Mouse (Mus musculus) kidney, embryonic 16.5 days (tissue): ENCODE measurements around the gene Lsamp. TPM values are rescaled to one million over a fixed set of nuclear protein-coding genes. Genes with fewer than 3 reads are reported as not detected.

Source experiments
- ATAC-seq: fragments of 200-750 bp; cut with Nextera tagmentation; 2 replicates; pipeline ENCODE4 v1.8.0; 2017; ENCODE audit warnings: moderate TSS enrichment; ENCODE audit not compliant: low FRiP score, low TSS enrichment
- H3K27ac ChIP-seq: fragments of 300-500 bp; sonication (generic); 2 replicates; pipeline ENCODE4 v1.5.1; 2014; ENCODE audit warnings: low read length
- H3K27me3 ChIP-seq: fragments of 300-500 bp; sonication (generic); 2 replicates; pipeline ENCODE4 v1.6.1; 2014; ENCODE audit warnings: low read length, control low read depth, mixed read lengths; ENCODE audit not compliant: insufficient read depth
- H3K36me3 ChIP-seq: fragments of 300-500 bp; sonication (generic); 2 replicates; pipeline ENCODE4 v1.6.1; 2014; ENCODE audit warnings: low read length, control low read depth, mixed read lengths; ENCODE audit not compliant: insufficient read depth
- H3K4me1 ChIP-seq: fragments of 300-500 bp; sonication (generic); 2 replicates; pipeline ENCODE4 v1.6.1; 2014; ENCODE audit warnings: low read length, control low read depth, mixed read lengths; ENCODE audit not compliant: insufficient read depth
- H3K4me2 ChIP-seq: fragments of 300-500 bp; sonication (generic); replicated peaks from 2 replicates; pipeline ENCODE4 v1.6.1; 2014; ENCODE audit warnings: low read depth, low read length
- H3K4me3 ChIP-seq: fragments of 300-500 bp; sonication (generic); 2 replicates; pipeline ENCODE4 v1.5.1; 2014; ENCODE audit warnings: mild to moderate bottlenecking, low read length
- H3K9ac ChIP-seq: fragments of 300-500 bp; sonication (generic); replicated peaks from 2 replicates; pipeline ENCODE4 v1.6.1; 2014; ENCODE audit warnings: low read length
- H3K9me3 ChIP-seq: fragments of 300-500 bp; sonication (generic); 2 replicates; pipeline ENCODE4 v1.6.1; 2016; ENCODE audit warnings: low read length, control low read depth
- WGBS: fragments of 180-500 bp; shearing (Covaris S2); extraction: QIAGEN DNeasy Blood & Tissue Kit; methylation state at CpG from one replicate; pipeline ENCODE4 v1.1.7; 2014; 5-methylcytosine and 5-hydroxymethylcytosine counted together
- polyA plus RNA-seq: library from polyadenylated mRNA; unstranded; fragments of >200 nt; fragmentation: Nextera tagmentation; extraction: Ambion mirVana; gene quantifications from 2 replicates; pipeline ENCODE4 v1.2.1, GENCODE M21; 2015

Gene Lsamp
- polyA plus RNA-seq, 1 experiment from 2014 or later: 3.4 TPM

GRCm38 (mm10) chr16:41835745-41836144 lies 1851.6 kb downstream of the Lsamp start:
- Histone ChIP-seq H3K9me3 (no peaks in the 10 kb centered on the region), H3K27ac (no peak overlapping the region), H3K4me1 (no peaks in the 10 kb centered on the region), H3K4me3 (no peak overlapping the region), H3K36me3 (no peaks in the 10 kb centered on the region), H3K9ac (no peak overlapping the region), H3K27me3 (no peaks in the 10 kb centered on the region), H3K4me2 (no peak overlapping the region)
- WGBS: 32% methylated on average over 6 of the region's 6 CpGs
- peak; percentile 36; the same call in 1 of the 2 replicates for ATAC-seq

DNA sequence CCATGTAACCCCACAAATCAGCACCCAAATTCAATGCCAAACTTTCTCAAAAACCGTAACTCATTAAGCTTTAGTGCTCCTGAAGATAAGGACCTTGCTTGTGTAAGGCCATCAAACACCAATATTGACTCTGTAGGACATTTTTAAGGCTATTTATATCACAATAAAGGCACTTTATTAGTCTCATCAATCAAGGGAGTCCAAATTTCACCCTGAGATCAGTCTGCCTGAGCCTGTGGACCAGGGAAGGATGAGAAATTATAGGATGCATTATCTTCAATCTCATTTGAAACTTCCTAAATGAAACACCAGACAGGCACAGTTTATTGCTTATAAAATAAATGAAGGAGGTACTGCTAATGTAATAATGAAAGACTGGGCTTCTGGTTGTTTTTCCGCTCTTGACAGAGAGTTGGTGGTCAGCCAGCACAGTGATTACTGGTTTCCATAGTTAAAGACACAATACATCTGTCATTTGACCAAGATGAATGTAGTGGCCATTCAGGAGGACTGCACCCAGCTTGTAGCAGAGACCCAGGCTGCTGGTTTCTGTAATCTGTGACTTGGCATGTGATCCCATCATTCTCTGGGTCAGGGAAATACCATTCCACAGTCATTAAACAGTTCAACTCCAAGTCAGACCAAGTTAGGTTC lies 1855.7 kb downstream of the Lsamp start:
- peak; percentile 74; the same call in 1 of the 2 replicates for ATAC-seq
- 65% methylated on average over 2 of the region's 2 CpGs for WGBS

GRCm38 (mm10) chr16:41846903-41847302 lies 1862.7 kb downstream of the Lsamp start:
- H3K9me3 ChIP-seq: no peaks in the 10 kb centered on the region
- no peaks in the 10 kb centered on the region for H3K4me1 ChIP-seq
- no peak overlapping the region for H3K4me2 ChIP-seq
- H3K9ac ChIP-seq: no peak overlapping the region
- no peak overlapping the region for H3K27ac ChIP-seq
- no peak overlapping the region for H3K4me3 ChIP-seq
- H3K36me3 ChIP-seq: no peaks in the 10 kb centered on the region
- ATAC-seq: no peak
- no peaks in the 10 kb centered on the region for H3K27me3 ChIP-seq
- 86% methylated on average over 6 of the region's 6 CpGs for WGBS

More for the DNA sequence above, 1855.7 kb downstream of the Lsamp start:
- H3K4me3 ChIP-seq: no peak overlapping the region
- H3K36me3 ChIP-seq: no peaks in the 10 kb centered on the region
- no peak overlapping the region for H3K9ac ChIP-seq
- no peak overlapping the region for H3K4me2 ChIP-seq
- no peaks in the 10 kb centered on the region for H3K27me3 ChIP-seq
- no peaks in the 10 kb centered on the region for H3K9me3 ChIP-seq
- H3K27ac ChIP-seq: no peak overlapping the region
- H3K4me1 ChIP-seq: no peaks in the 10 kb centered on the region

GRCm38 (mm10) chr16:41871917-41872593 lies 1887.9 kb downstream of the Lsamp start:
- Histone ChIP-seq H3K4me3 (no peak overlapping the region), H3K36me3 (no peaks in the 10 kb centered on the region), H3K4me2 (no peak overlapping the region), H3K27ac (no peak overlapping the region), H3K9me3 (no peaks in the 10 kb centered on the region), H3K9ac (no peak overlapping the region), H3K4me1 (no peaks in the 10 kb centered on the region), H3K27me3 (no peaks in the 10 kb centered on the region)
- ATAC-seq: no peak
- WGBS: 87% methylated on average over 6 of the region's 6 CpGs

DNA sequence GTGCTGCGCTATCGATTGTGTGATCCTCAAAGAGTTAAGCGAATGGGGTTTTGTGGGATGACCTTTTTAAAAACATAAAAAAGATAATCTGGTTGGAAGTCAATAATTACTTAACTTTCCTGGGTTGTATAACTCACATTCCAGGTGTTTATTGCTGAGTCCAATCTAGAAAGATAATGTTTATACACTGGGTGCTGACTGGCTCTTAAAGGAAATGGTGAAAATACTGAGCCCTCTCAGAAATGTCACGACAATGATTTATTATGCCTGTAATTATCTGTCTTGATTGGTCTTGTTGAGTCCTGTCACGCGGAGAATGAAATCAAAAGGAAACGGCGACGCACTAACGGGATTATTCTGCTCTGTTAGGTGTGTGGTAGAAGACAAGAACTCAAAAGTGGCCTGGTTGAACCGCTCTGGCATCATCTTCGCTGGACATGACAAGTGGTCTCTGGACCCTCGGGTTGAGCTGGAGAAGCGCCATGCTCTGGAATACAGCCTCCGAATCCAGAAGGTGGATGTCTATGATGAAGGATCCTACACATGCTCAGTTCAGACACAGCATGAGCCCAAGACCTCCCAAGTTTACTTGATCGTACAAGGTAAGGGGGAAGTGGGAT lies 1904.5 kb downstream of the Lsamp start:
- Histone ChIP-seq H3K9me3 (no peaks in the 10 kb centered on the region), H3K9ac (no peak overlapping the region), H3K4me3 (no peak overlapping the region), H3K27me3 (no peaks in the 10 kb centered on the region), H3K36me3 (no peaks in the 10 kb centered on the region), H3K4me2 (no peak overlapping the region), H3K4me1 (no peaks in the 10 kb centered on the region), H3K27ac (no peak overlapping the region)
- no peak for ATAC-seq
- WGBS: 92% methylated on average over 16 of the region's 16 CpGs

DNA sequence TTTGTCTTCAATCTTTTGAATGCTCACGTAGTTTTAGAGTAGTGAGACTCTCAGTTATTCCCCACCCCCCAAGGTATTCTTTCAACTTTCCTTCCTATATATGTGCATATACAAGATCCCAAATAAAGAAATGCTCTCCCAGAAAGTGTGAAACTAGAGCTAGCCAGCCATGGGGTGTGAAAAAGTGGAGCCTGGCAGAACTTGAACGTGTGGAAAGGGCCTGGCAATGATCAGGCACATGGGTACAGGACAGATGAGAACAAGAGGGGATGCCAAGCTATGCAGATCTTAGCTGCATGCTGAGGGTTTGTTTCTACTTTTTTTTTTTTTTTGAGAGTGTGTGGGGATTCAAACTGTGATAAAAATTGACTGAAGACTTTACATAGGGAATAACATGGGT lies 1916.6 kb downstream of the Lsamp start:
- Histone ChIP-seq H3K4me1 (no peaks in the 10 kb centered on the region), H3K9me3 (no peaks in the 10 kb centered on the region), H3K9ac (no peak overlapping the region), H3K27me3 (no peaks in the 10 kb centered on the region), H3K4me3 (no peak overlapping the region), H3K36me3 (no peaks in the 10 kb centered on the region), H3K27ac (no peak overlapping the region), H3K4me2 (no peak overlapping the region)
- WGBS: 67% methylated on average over 2 of the region's 2 CpGs
- ATAC-seq: no peak

GRCm38 (mm10) chr16:41903654-41904053 lies 1919.5 kb downstream of the Lsamp start:
- H3K27me3 ChIP-seq: no peaks in the 10 kb centered on the region
- H3K27ac ChIP-seq: no peak overlapping the region
- ATAC-seq: no peak
- no peaks in the 10 kb centered on the region for H3K36me3 ChIP-seq
- no peaks in the 10 kb centered on the region for H3K4me1 ChIP-seq
- H3K4me2 ChIP-seq: no peak overlapping the region
- 74% methylated on average over 3 of the region's 3 CpGs for WGBS
- no peak overlapping the region for H3K9ac ChIP-seq
- no peak overlapping the region for H3K4me3 ChIP-seq
- no peaks in the 10 kb centered on the region for H3K9me3 ChIP-seq

DNA sequence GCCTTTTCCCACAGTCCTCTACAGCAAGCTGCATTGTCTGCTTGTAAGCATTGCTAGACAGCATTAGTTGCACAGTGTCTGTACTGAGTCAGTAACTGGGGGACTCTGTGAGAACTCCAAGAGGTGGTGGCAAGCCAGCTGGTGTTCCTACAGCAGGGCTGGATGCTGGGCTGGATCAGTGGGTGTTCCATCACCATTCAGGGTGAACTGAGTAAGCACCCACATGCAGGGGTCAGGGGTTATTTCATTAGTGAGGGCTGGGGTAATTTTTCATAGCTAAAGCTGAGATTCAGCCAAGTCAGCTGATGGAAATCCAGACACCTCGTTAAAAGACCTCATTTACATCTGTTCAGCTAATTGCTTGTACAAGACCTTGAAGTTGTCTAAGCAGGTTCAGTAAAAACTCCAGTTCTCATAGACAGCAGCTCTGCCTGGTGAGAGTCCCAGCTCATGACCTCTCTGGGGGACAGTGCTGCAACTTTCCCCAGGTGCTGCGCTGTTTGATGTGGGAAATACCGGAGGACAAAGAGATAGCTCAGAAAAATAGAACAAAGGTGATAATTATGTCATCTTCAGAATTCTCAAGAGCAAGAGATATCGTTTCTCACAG lies 1928.5 kb downstream of the Lsamp start:
- no peak for ATAC-seq

GRCm38 (mm10) chr16:41913346-41913745 lies 1929.2 kb downstream of the Lsamp start:
- Histone ChIP-seq H3K27ac (no peak overlapping the region), H3K36me3 (no peaks in the 10 kb centered on the region), H3K4me3 (no peak overlapping the region), H3K4me1 (no peaks in the 10 kb centered on the region), H3K4me2 (no peak overlapping the region), H3K27me3 (no peaks in the 10 kb centered on the region), H3K9ac (no peak overlapping the region), H3K9me3 (no peaks in the 10 kb centered on the region)
- ATAC-seq: no peak
- WGBS: 80% methylated on average over 4 of the region's 4 CpGs

More for the DNA sequence above, 1928.5 kb downstream of the Lsamp start:
- H3K9me3 ChIP-seq: no peaks in the 10 kb centered on the region
- H3K4me1 ChIP-seq: no peaks in the 10 kb centered on the region
- WGBS: 71% methylated on average over 4 of the region's 4 CpGs
- no peaks in the 10 kb centered on the region for H3K36me3 ChIP-seq
- H3K4me3 ChIP-seq: no peak overlapping the region
- no peak overlapping the region for H3K9ac ChIP-seq
- H3K27ac ChIP-seq: no peak overlapping the region
- H3K4me2 ChIP-seq: no peak overlapping the region
- H3K27me3 ChIP-seq: no peaks in the 10 kb centered on the region
